Mouse (Mus musculus): ENCODE measurements around the gene Hid1. TPM values are rescaled to one million over a fixed set of nuclear protein-coding genes. Genes with fewer than 3 reads are reported as not detected.

Hid1 gene
- total RNA-seq, 4 experiments from 2014 or later = 103 to 118 (median 107) TPM

- no peak for DNase-seq (ENCODE audit: low spot score in 2 of 2)
These were observed 29.7 kb downstream of the Hid1 start for GRCm38 (mm10) chr11:115337826-115338225.

DNA sequence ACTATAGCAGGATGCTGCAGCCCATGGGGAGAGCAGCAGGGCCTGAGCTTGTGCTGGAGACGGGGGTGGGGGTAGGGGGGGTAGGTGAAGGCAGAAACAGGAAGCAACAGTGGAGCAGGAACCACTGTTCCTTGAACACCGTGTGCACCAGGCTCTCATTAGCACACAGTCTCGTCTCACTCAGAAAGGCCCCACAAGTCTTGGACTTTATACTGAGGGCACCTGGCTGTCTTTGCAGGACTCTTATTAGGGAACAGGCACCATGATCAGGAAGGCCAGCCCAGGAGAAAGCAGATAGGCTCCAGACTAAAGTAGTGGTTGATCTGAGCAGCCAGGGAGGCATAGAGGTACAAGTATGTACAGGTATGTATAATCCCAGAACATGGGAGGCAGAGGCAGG is 30.2 kb downstream of the Hid1 start:
- DNase-seq (ENCODE audit: low spot score in 2 of 2) = no peak

GRCm38 (mm10) chr11:115336115-115336514 is 31.4 kb downstream of the Hid1 start:
- DNase-seq (ENCODE audit: low spot score in 2 of 2) = no peak

GRCm38 (mm10) chr11:115335223-115335622 is 32.3 kb downstream of the Hid1 start:
- no peak for DNase-seq (ENCODE audit: low spot score in 2 of 2)

DNA sequence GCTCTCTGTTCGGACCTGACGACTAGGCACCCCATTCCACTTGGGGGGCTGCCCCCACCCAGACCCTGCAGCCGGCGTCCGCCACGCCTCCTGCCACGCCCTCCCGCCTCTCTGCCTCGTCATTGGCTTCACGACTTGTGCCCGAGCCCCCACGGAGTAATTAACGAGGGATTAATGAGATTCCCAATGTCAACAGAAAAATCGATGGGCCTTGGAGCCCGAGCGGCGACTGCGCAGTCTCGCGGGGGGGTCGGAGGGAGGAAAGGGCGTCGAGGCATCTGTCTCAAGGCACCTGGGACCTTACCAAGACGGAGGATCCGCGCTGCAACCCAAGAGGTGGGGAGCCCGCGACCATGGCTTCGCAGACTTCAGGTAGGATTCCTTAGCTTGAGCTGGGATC is 33.0 kb downstream of the Hid1 start, which contains the start of gene Otop3:
Otop3 (plus strand) TSS at position 201 of the 400 bp plus-strand sequence.
- DNase-seq (ENCODE audit: low spot score in 2 of 2) = no peak

- no peak for DNase-seq (ENCODE audit: low spot score in 2 of 2)
These were observed 38.2 kb downstream of the Hid1 start for GRCm38 (mm10) chr11:115329339-115329738.

GRCm38 (mm10) chr11:115326730-115327129 is 40.8 kb downstream of the Hid1 start:
- DNase-seq (ENCODE audit: low spot score in 2 of 2) = peak in 1 of 2 experiments; percentile 69

DNA sequence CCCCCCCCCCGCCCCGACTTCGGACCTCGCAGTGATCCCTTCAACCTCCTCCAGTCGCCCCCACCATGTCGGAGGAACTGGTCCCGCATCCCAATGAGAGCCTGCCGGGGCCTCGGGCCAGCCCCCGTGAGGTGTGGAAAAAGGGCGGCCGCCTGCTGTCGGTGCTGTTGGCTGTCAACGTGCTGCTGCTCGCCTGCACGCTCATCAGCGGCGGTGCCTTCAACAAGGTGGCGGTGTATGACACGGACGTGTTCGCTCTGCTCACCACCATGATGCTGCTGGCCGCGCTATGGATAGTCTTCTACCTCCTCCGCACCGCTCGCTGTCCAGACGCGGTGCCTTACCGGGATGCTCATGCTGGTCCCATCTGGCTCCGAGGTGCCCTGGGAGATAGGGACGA is 44.2 kb downstream of the Hid1 start:
- DNase-seq (ENCODE audit: low spot score in 2 of 2) = no peak

- no peak for DNase-seq (ENCODE audit: low spot score in 2 of 2)
These were observed 45.5 kb downstream of the Hid1 start, which contains the start of gene Ush1g for GRCm38 (mm10) chr11:115321906-115322693. Gene Ush1g, minus strand, starts transcription at chr11:115322041.

- no peak for DNase-seq (ENCODE audit: low spot score in 2 of 2)
These were observed 47.7 kb downstream of the Hid1 start for GRCm38 (mm10) chr11:115319704-115320383.

DNA sequence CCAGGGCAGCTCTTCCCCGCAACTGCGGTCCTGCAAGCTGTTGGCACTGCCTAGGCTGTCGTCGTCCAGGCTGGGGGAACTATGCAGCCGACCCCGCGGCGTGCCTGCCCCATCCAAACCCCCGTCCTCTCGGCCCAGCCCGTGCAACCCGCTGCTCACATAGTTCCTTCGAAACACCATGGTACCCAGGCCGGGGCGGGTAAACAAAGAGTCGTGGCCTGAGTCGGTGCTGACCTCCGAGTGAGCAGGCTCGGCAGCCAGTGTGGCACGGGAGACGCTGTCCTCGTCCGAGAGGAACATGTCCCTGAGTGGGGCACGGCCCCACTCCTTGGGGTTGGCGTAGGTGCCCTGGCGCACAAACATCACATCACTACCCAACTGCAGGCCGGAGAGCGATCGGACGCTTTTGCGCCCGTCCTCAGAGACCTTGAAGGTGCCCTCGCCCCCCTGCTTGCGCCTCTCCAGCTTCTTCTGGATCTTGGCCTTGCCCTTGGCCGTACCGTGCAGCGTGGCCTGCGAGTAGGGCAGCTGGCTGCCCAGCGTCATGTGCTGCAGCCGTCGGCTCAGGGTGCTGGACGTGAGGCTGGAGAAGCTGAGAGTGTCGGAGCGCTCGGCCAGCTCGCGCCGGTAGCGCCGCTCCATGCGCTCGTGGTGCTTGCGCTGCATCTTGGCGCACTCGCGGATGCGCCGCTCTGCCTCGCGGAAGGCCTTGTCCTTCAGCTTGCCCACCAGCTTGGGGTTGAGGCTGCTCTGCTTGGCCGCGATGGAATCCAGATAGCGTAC is 49.1 kb downstream of the Hid1 start:
- DNase-seq (ENCODE audit: low spot score in 2 of 2) = no peak

DNA sequence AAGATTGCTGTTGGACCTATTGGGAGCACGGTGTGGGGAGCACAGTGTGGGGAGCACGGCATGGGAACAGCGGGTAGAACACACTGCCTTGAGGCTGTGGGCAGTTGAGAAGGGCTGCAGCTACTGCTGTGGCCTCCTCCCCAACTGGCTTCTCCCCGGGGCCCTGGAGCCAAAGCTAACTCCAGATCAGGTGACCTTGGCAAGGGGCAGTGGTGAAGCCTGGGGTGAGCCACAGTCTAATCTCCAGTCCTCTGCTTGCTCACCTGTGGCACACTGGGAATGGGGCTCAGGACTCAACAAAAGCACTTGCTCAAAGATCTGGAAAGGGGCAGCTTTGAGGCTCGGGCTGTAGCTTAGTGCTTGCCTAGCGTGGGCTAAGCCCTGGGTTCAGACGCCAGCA is 50.4 kb downstream of the Hid1 start:
- no peak for DNase-seq (ENCODE audit: low spot score in 2 of 2)

DNA sequence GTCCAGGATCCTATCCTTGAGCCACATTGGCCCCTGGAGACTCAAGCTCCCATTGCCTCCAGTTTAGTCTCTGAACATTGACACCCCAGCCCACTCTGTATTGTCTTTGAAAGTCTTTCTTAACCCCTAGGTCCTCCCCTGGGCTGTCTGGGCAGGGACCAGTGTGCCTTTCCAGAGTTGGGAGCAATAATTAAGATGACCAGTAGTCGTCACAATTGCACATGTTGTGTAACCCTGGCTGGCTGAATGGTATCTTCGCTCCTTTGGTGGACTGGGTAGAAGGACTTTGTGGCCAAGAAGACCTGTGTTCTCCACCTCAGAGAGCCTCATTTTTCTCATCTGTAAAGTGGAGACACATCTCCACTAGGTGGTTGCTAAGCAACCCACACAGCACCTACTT is 53.3 kb downstream of the Hid1 start:
- DNase-seq (ENCODE audit: low spot score in 2 of 2) = no peak

DNA sequence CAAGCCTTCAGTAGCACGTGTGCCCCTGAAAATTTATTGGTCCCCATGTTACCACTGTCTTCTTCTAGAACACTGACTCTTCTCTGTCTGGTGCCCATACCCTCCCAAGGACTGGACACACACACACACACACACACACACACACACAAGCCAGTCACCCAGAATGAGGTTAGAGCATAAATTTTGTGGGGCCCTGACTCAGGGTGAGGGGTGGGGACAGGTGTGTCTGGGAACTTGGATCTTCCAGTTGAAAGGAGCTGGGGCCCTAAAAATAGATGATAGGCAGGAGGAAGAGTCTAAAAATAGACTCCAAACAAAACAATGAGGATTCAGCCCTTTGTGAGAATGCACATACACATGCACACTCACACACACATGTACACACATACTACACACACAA is 58.8 kb downstream of the Hid1 start:
- DNase-seq (ENCODE audit: low spot score in 2 of 2) = no peak

- no peak for DNase-seq (ENCODE audit: low spot score in 2 of 2)
These were observed 60.7 kb downstream of the Hid1 start, which contains the start of gene Otop2 for GRCm38 (mm10) chr11:115306863-115307262. Gene Otop2, plus strand, starts transcription at chr11:115307163.

GRCm38 (mm10) chr11:115303167-115303566 is 64.4 kb downstream of the Hid1 start:
- DNase-seq (ENCODE audit: low spot score in 2 of 2) = no peak

DNA sequence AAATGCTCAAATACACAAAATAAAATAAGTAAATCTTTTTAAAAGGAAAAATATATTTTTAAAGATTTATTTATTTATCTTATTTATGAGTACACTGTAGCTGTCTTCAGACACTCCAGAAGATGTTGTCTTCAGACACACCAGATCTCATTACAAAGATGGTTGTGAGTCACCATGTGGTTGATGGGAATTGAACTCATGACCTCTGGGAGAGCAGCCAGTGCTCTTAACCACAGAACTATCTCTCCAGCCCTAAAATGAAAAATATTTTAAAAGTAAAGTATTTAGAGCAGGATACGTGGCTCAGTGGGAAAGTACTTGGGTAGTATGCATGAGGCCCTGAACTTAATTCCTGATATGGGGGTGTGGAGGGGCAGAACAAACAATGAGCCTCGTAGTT is 66.2 kb downstream of the Hid1 start:
- no peak for DNase-seq (ENCODE audit: low spot score in 2 of 2)

DNA sequence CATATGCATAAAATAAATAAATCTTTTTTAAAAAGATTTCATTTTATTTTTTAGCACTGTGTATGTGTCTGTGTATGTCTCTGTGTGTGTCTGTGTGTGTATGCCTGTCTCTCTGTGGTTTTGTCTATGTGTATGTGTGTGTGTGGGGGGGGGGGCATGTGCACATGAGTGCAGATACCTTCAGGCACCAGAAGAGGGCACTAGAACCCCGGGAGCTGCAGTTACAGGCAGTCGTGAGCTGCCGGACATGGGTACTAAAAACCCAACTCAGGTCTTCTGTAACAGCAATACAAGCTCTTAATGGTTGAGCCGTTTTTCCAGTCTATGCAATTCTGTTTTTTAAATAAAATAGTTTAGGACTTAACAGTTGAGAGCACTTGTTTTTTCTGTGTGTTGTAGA is 66.8 kb downstream of the Hid1 start:
- no peak for DNase-seq (ENCODE audit: low spot score in 2 of 2)

GRCm38 (mm10) chr11:115298160-115298559 is 69.4 kb downstream of the Hid1 start:
- no peak for DNase-seq (ENCODE audit: low spot score in 2 of 2)
